Mouse (Mus musculus) heart, embryonic 14.5 days (tissue): ENCODE measurements around the gene Ino80e. TPM values are rescaled to one million over a fixed set of nuclear protein-coding genes. Genes with fewer than 3 reads are reported as not detected.

Source experiments
- ATAC-seq: fragments of 200-750 bp; cut with Nextera tagmentation; 2 replicates; pipeline ENCODE4 v1.8.0; 2017; ENCODE audit warnings: low read depth, moderate TSS enrichment; ENCODE audit not compliant: insufficient number of reproducible peaks, insufficient read depth, low FRiP score
- H3K27ac ChIP-seq, 2 experiments: fragments of 200-500 bp in 1 of 2; fragments of 300-500 bp in 1 of 2; sonication (generic) in 1 of 2; replicated peaks in 1 of 2; 2 replicates each; pipeline ENCODE4 v1.5.1; 2012 to 2014; ENCODE audit warnings: low read depth in 2 of 2, low read length in 2 of 2, control low read depth in 1 of 2, mild to moderate bottlenecking in 1 of 2, mixed read lengths in 1 of 2; ENCODE audit not compliant: control insufficient read depth in 1 of 2, insufficient read depth in 1 of 2
- H3K27me3 ChIP-seq: fragments of 300-500 bp; sonication (generic); 2 replicates; pipeline ENCODE4 v1.6.1; 2014; ENCODE audit warnings: mild to moderate bottlenecking, low read length, control low read depth; ENCODE audit not compliant: control insufficient read depth, insufficient read depth
- H3K36me3 ChIP-seq: fragments of 300-500 bp; sonication (generic); 2 replicates; pipeline ENCODE4 v1.6.1; 2014; ENCODE audit warnings: mild to moderate bottlenecking, control low read depth, low read length, mixed read lengths; ENCODE audit not compliant: control insufficient read depth, insufficient read depth
- H3K4me1 ChIP-seq, 2 experiments: fragments of 200-500 bp in 1 of 2; fragments of 300-500 bp in 1 of 2; sonication (generic) in 1 of 2; 2 replicates each; pipeline ENCODE4 v1.6.1; 2012 to 2014; ENCODE audit warnings: low read length in 2 of 2, control low read depth in 1 of 2, mixed read lengths in 1 of 2; ENCODE audit not compliant: control insufficient read depth in 2 of 2, insufficient read depth in 2 of 2
- H3K4me2 ChIP-seq: fragments of 300-500 bp; sonication (generic); 2 replicates; pipeline ENCODE4 v1.6.1; 2014; ENCODE audit warnings: mild to moderate bottlenecking, low read length
- H3K4me3 ChIP-seq, 2 experiments: fragments of 200-500 bp in 1 of 2; fragments of 300-500 bp in 1 of 2; sonication (generic) in 1 of 2; 2 replicates each; pipeline ENCODE4 v1.5.1; 2012 to 2014; ENCODE audit warnings: low read length in 2 of 2, mild to moderate bottlenecking in 2 of 2, control low read depth in 1 of 2, low read depth in 1 of 2, moderate library complexity in 1 of 2; ENCODE audit not compliant: control insufficient read depth in 1 of 2, insufficient read depth in 1 of 2
- H3K9ac ChIP-seq: fragments of 300-500 bp; sonication (generic); 2 replicates; pipeline ENCODE4 v1.6.1; 2014; ENCODE audit warnings: mild to moderate bottlenecking, low read length
- H3K9me3 ChIP-seq: fragments of 300-500 bp; sonication (generic); 2 replicates; pipeline ENCODE4 v1.6.1; 2016; ENCODE audit warnings: low read length, control low read depth; ENCODE audit not compliant: control insufficient read depth
- WGBS: fragments of 180-500 bp; shearing (Covaris S2); extraction: QIAGEN DNeasy Blood & Tissue Kit; methylation state at CpG from one replicate; pipeline ENCODE4 v1.1.7; 2014; 5-methylcytosine and 5-hydroxymethylcytosine counted together
- polyA plus RNA-seq: library from polyadenylated mRNA; unstranded; fragments of >200 nt; fragmentation: Nextera tagmentation; extraction: Ambion mirVana; gene quantifications from 2 replicates; pipeline ENCODE4 v1.2.1, GENCODE M21; 2014

Ino80e gene
- polyA plus RNA-seq, 1 experiment from 2014 or later: 51.9 TPM

DNA sequence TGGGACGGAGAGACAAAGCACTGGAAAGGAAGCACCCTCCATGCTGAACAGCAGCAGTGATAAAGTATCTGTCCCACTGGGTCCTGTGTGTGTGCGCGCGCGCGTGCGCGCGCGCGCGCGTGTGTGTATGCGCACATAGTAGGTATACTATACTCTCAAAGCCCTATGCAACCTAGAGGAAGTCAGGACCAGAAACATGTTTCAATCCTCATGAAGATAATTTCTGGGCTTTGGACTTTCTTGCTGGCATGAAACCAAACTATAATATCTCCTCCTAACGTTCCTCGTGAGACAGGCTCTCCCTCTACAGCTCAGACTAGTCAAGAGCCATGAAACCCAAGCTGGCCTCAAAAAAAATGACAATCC is 61.1 kb downstream of the Ino80e start:
- Histone ChIP-seq H3K9me3 (no peaks in the 10 kb centered on the region), H3K9ac (peak overlapping the region; percentile 89; the same call in 1 of the 2 replicates), H3K36me3 (peaks cover 39% of the 10 kb centered on the region), H3K4me1 (peaks cover 13 to 25% of the 10 kb centered on the region in 2 experiments), H3K27me3 (no peaks in the 10 kb centered on the region), H3K4me2 (no peak overlapping the region), H3K27ac (no peak overlapping the region), H3K4me3 (no peak overlapping the region)
- 94% methylated on average over 16 of the region's 16 CpGs for WGBS
- no peak for ATAC-seq

Other genes with a start within 250 kb of the Ino80e start
- gene Nupr1, start 231.5 kb downstream of the Ino80e start, polyA plus RNA-seq: 7.4 and 10.9 TPM in 2 replicates
- 22.4 and 30.2 TPM in 2 replicates for gene Sgf29, start 213.1 kb downstream of the Ino80e start, polyA plus RNA-seq
- gene Sult1a1, start 185.9 kb downstream of the Ino80e start, polyA plus RNA-seq: 12.3 and 13.5 TPM in 2 replicates
- gene Bola2, start 167.0 kb downstream of the Ino80e start, polyA plus RNA-seq: 91.7 and 102 TPM in 2 replicates
- gene Slx1b, start 166.6 kb downstream of the Ino80e start, polyA plus RNA-seq: 4.6 and 5.5 TPM in 2 replicates
- gene Coro1a, start 154.6 kb downstream of the Ino80e start, polyA plus RNA-seq: 10.2 and 13.7 TPM in 2 replicates
- 51.7 and 57.3 TPM in 2 replicates for gene Mapk3, start 102.8 kb downstream of the Ino80e start, polyA plus RNA-seq
- 0.67 and 2.7 TPM in 2 replicates for gene Gdpd3, start 96.0 kb downstream of the Ino80e start, polyA plus RNA-seq
- gene Ypel3, start 85.4 kb downstream of the Ino80e start, polyA plus RNA-seq: 102 and 121 TPM in 2 replicates
- 0.26 TPM in 1 of 2 replicates, not detected in the other for gene Tbx6, start 80.9 kb downstream of the Ino80e start, polyA plus RNA-seq
- gene Ppp4c, start 69.9 kb downstream of the Ino80e start, polyA plus RNA-seq: 132 and 146 TPM in 2 replicates
- gene Fam57b, start 64.7 kb downstream of the Ino80e start, polyA plus RNA-seq: 0.81 and 1.2 TPM in 2 replicates
- not detected in 2 replicates for gene 4930451I11Rik, start 30.7 kb downstream of the Ino80e start, polyA plus RNA-seq
- gene Doc2a, start 15.0 kb downstream of the Ino80e start, polyA plus RNA-seq: 0.14 TPM in 1 of 2 replicates, not detected in the other
- 10.7 and 11.5 TPM in 2 replicates for gene Hirip3, start 405 bp downstream of the Ino80e start, polyA plus RNA-seq
- gene Taok2, start 22.3 kb upstream of the Ino80e start, polyA plus RNA-seq: 19.8 and 21.7 TPM in 2 replicates
- 21.6 and 22.7 TPM in 2 replicates for gene Tmem219, start 60.5 kb upstream of the Ino80e start, polyA plus RNA-seq
- 11.3 and 11.9 TPM in 2 replicates for gene Kctd13, start 66.5 kb upstream of the Ino80e start, polyA plus RNA-seq
- gene Asphd1, start 87.2 kb upstream of the Ino80e start, polyA plus RNA-seq: not detected in 2 replicates
- gene Sez6l2, start 88.2 kb upstream of the Ino80e start, polyA plus RNA-seq: 0.86 and 1.4 TPM in 2 replicates
- gene Cdipt, start 113.5 kb upstream of the Ino80e start, polyA plus RNA-seq: 68.5 and 74.6 TPM in 2 replicates
- gene Cdiptos, start 113.7 kb upstream of the Ino80e start, polyA plus RNA-seq: 0.86 and 1.6 TPM in 2 replicates
- 12.0 and 12.6 TPM in 2 replicates for gene Mvp, start 152.2 kb upstream of the Ino80e start, polyA plus RNA-seq
- 0.84 TPM in 1 of 2 replicates, not detected in the other for gene Pagr1b, start 154.1 kb upstream of the Ino80e start, polyA plus RNA-seq
- 23.1 and 25.4 TPM in 2 replicates for gene Pagr1a, start 155.0 kb upstream of the Ino80e start, polyA plus RNA-seq
- gene Gm42742, start 158.7 kb upstream of the Ino80e start, polyA plus RNA-seq: 41.9 and 45.0 TPM in 2 replicates
- gene Prrt2, start 158.8 kb upstream of the Ino80e start, polyA plus RNA-seq: 2.1 and 3.2 TPM in 2 replicates
- gene Maz, start 164.7 kb upstream of the Ino80e start, polyA plus RNA-seq: 37.6 and 44.7 TPM in 2 replicates
- 67.8 and 74.3 TPM in 2 replicates for gene Kif22, start 180.1 kb upstream of the Ino80e start, polyA plus RNA-seq
- gene Zg16, start 225.0 kb upstream of the Ino80e start, polyA plus RNA-seq: not detected in 2 replicates
- gene AI467606, start 229.0 kb upstream of the Ino80e start, polyA plus RNA-seq: 0.65 and 1.2 TPM in 2 replicates